Mouse (Mus musculus) erythroblast, embryonic 14.5 days (primary cell): ENCODE results near the gene Fbxo17. TPM values are rescaled to one million over a fixed set of nuclear protein-coding genes. Genes with fewer than 3 reads are reported as not detected.

Experiments used
- H3K27me3 ChIP-seq: 2 replicates; pipeline ENCODE4 v1.6.1; 2012; ENCODE audit warnings: inconsistent platforms; ENCODE audit not compliant: control insufficient read depth
- H3K36me3 ChIP-seq: 2 replicates; pipeline ENCODE4 v1.6.1; 2012; ENCODE audit warnings: mild to moderate bottlenecking, inconsistent platforms; ENCODE audit not compliant: control insufficient read depth
- H3K4me1 ChIP-seq: 2 replicates; pipeline ENCODE4 v1.6.1; 2012; ENCODE audit warnings: inconsistent platforms; ENCODE audit not compliant: control insufficient read depth
- H3K4me3 ChIP-seq: replicated peaks from 2 replicates; pipeline ENCODE3; 2012; ENCODE audit warnings: moderate library complexity, mild to moderate bottlenecking, inconsistent platforms
- H3K9me3 ChIP-seq: 2 replicates; pipeline ENCODE4 v1.6.1; 2012; ENCODE audit warnings: low read length, inconsistent platforms, mixed read lengths; ENCODE audit not compliant: control insufficient read depth
- GATA1 ChIP-seq: IDR thresholded peaks from 2 replicates; pipeline ENCODE4 v1.6.1; 2012; ENCODE audit warnings: low read length, inconsistent platforms, mixed read lengths
- TAL1 ChIP-seq: IDR thresholded peaks from 3 replicates; pipeline ENCODE4 v1.6.1; 2012; ENCODE audit warnings: low read length, inconsistent platforms, mixed read lengths
- polyA plus RNA-seq: library from polyadenylated mRNA; stranded (reverse); fragments of >175 nt; gene quantifications from 2 replicates; pipeline ENCODE4 v1.2.3, GENCODE M21; 2012

Fbxo17 gene
- polyA plus RNA-seq, 1 experiment, result 0.03 TPM

DNA sequence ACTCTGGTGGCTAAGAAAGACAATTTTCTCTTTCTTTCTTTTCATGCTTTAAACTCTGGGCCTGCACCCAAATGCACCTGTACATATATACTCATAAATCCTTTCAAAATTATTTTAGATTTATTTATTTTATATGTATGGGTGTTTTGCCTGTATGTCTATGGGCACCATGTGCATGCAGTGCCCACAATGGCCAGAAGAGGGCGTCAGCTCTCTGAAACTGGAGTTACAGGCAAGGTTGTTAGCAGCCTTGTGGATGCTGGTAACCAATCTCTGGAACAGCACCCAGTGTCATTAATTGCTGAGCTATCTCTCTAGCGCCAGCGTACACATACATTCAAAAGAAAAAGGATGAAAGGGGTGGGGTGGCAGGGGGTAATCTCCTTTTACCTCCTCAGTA lies 5.6 kb upstream of the Fbxo17 start:
- H3K4me3 ChIP-seq, result no peak overlapping the region
- H3K9me3 ChIP-seq, result peaks cover 3% of the 10 kb centered on the region
- peaks cover 2% of the 10 kb centered on the region for H3K27me3 ChIP-seq
- H3K36me3 ChIP-seq, result no peaks in the 10 kb centered on the region
- TF ChIP-seq GATA1, result no peak
- no peak for TF ChIP-seq TAL1
- H3K4me1 ChIP-seq, result no peaks in the 10 kb centered on the region

DNA sequence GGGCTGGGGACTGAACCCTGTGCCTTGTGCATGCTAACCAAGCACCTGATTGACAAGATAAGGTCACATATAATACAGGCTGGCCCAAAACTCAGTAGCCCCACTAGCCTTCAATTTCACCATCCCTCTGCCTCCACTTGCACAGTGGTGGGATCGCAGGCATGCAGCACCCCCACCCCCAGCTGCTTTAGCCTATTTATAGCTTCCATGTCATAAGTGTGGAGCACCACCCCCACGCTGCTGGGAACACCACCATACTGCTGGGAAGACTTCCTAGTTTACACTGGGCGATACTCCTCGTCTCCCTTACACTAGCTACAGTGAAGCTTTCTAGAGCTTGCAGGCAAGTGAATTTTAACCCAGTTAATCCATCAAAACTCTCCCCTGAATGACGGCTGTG lies 1.9 kb upstream of the Fbxo17 start:
- H3K4me1 ChIP-seq, result peaks cover 3% of the 10 kb centered on the region; the same call in 1 of the 2 replicates
- no peaks in the 10 kb centered on the region for H3K36me3 ChIP-seq
- TF ChIP-seq GATA1, result no peak
- TF ChIP-seq TAL1, result no peak
- H3K27me3 ChIP-seq, result peaks cover 17% of the 10 kb centered on the region
- H3K9me3 ChIP-seq, result no peaks in the 10 kb centered on the region
- no peak overlapping the region for H3K4me3 ChIP-seq

DNA sequence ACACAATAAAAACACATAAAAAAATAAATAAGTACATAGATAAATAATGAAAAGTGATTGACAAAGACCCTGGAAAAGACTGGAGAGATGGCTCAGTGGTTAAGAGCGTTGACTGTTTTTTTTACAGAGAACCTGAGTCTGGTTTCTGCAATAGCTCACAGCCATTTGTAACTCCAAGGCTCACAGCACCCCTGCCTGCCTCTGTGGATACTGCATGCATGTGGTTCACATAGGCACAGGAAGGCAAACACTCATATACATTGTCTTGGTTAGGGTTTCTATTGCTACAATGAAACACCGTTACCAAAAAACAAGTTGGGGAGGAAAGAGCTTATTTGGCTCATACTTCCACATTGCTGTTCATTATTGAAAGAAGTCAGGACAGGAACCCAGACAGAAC lies 1.0 kb upstream of the Fbxo17 start:
- Histone ChIP-seq H3K9me3 (no peaks in the 10 kb centered on the region), H3K4me3 (no peak overlapping the region), H3K27me3 (peaks cover 17% of the 10 kb centered on the region), H3K36me3 (no peaks in the 10 kb centered on the region), H3K4me1 (peaks cover 3% of the 10 kb centered on the region; the same call in 1 of the 2 replicates)
- no peak for TF ChIP-seq TAL1
- TF ChIP-seq GATA1, result no peak

DNA sequence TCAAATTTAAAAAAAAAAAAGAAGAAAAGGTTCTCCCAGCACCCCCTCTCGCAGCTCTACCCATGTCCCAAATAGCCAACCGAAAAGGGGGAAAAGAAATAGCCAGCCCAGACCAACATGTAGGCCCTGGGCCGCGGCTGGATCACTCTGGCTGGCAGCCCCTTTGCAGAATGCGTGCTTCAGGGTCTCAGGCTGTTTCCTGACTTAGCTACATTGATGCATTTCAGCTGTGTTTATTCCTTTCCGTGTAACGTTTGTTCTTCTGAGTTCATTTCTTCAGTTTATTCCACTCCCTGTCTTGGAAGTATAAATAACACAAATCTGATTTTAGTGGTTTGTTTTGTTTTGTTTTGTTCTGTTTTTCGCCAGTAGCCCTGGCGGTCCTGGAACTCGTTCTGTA lies 1.1 kb downstream of the Fbxo17 start:
- Histone ChIP-seq H3K9me3 (no peaks in the 10 kb centered on the region), H3K36me3 (no peaks in the 10 kb centered on the region), H3K4me3 (no peak overlapping the region), H3K27me3 (peaks cover 17% of the 10 kb centered on the region), H3K4me1 (peaks cover 3% of the 10 kb centered on the region; the same call in 1 of the 2 replicates)
- TF ChIP-seq TAL1, result no peak

DNA sequence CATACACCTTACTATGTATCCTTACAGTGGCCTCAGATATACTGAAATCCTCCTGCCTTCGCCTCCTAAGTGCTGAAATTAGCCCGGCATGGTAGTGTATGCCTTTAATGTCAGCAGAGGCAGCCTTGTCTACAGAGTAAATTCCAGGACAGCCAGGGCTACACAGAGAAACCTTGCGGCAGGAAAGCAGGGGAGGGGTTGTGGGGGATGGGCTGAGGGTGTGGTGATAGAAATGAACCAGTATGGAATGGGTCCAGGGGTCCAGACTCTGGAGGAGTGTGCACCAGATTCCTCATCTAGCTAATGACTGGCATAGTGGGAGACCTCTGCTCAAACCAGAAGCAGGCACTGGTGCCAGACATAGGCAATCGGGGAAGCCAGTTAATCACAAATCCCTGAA lies 2.6 kb downstream of the Fbxo17 start:
- no peak for TF ChIP-seq GATA1
- no peak for TF ChIP-seq TAL1
- no peaks in the 10 kb centered on the region for H3K9me3 ChIP-seq
- no peaks in the 10 kb centered on the region for H3K36me3 ChIP-seq
- peaks cover 3% of the 10 kb centered on the region; the same call in 1 of the 2 replicates for H3K4me1 ChIP-seq
- H3K27me3 ChIP-seq, result peaks cover 17% of the 10 kb centered on the region
- no peak overlapping the region for H3K4me3 ChIP-seq

DNA sequence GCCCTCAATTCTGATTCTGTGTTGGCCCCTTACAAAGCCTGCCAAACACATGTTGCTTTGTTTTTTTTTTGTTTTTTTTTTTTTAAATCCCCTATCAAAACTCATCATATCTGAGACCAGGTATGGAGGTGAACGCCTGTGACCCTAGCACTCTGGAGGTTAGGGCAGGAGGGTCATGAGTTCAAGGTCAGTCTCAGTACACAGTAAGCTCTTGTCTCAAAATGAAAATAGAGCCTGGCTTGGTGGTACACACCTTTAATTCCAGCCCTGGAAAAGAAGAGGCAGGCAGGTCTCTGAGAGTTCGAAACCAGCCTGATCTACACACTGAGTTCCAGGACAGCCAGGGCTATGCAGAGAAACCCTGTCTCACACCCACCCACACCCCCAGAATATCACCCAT lies 3.0 kb downstream of the Fbxo17 start:
- peaks cover 17% of the 10 kb centered on the region for H3K27me3 ChIP-seq
- H3K9me3 ChIP-seq, result peaks cover 4% of the 10 kb centered on the region
- peaks cover 3% of the 10 kb centered on the region; the same call in 1 of the 2 replicates for H3K4me1 ChIP-seq
- H3K36me3 ChIP-seq, result no peaks in the 10 kb centered on the region
- TF ChIP-seq TAL1, result no peak
- no peak for TF ChIP-seq GATA1
- no peak overlapping the region for H3K4me3 ChIP-seq

DNA sequence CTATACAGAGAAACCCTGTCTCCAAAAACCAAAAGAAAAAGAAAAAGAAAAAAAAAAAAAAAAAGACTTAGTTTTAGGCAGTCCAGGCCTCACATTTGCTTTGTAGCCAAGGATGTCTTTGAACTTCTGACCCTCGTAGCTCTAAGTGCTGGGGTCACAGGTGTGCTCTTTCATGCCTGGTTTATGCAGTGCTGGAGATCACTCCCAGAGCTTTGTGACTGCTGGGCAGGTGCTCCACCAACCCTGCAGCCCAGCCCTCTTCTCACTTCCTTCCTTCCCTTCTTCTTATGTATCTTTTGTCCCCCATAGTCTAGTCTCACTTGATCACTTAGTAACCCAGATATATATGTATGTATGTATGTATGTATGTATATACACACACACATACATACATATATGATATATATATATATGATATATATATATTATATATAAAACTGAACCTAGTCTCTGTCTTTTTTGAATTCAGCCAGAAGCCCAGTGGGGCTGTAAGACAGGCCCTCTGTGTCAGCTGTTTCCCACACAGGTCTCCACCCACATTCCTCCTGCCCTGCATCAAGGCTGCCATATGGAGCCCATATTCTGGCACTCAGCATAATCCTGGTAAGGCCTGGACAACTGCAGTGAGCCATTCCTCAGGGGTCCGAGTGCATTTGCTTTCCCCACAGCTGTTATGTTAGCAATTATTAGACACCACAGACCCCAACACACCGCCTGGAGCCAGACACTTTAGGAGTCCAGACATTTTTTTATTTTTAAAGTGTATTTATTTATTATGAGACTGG lies 4.3 kb downstream of the Fbxo17 start:
- no peak overlapping the region for H3K4me3 ChIP-seq
- no peak for TF ChIP-seq GATA1
- no peak for TF ChIP-seq TAL1

DNA sequence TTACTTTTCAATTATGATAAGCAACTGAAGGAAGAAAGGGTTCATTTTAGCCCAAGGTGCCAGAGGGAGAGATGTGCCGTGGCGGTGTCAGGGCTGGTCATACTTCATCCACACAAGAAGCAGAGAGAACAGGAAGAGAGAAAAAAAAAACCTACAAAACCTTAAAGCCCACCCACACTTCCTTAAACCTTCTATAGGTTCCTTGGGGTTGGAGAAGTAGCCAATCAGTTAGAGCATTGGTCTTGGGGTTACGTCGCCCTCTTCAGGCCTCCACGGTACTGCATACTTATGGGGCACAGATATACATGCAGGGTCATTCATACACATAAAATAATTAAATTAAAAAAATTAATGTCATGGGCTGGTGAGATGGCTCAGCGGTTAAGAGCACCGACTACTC lies 5.5 kb downstream of the Fbxo17 start:
- Histone ChIP-seq H3K4me3 (no peak overlapping the region), H3K4me1 (no peaks in the 10 kb centered on the region), H3K36me3 (no peaks in the 10 kb centered on the region), H3K9me3 (peaks cover 4% of the 10 kb centered on the region), H3K27me3 (peaks cover 4% of the 10 kb centered on the region)
- no peak for TF ChIP-seq TAL1
- TF ChIP-seq GATA1, result no peak

More for the DNA sequence above, 4.3 kb downstream of the Fbxo17 start:
- H3K4me1 ChIP-seq, result peaks cover 3% of the 10 kb centered on the region; the same call in 1 of the 2 replicates
- H3K9me3 ChIP-seq, result peaks cover 4% of the 10 kb centered on the region
- no peaks in the 10 kb centered on the region for H3K36me3 ChIP-seq
- H3K27me3 ChIP-seq, result peaks cover 15% of the 10 kb centered on the region

DNA sequence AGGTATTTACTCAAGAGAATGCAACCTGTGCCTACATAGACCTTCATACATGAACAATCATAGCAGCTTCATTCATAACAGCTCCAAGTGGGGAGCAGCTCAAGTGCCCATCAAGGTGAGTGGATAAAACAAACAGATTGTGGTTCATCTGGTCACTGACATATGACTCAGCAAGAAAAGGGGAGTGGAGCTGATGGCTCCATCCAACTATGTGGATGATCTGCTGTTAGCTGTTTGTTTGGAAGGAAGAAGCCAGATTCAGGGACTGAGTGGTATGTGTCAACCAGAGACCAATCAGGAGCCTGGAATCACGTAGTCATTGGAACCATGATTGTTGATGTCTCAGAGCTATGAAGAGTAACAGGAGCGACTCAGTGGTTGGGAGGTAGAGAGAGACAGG lies 8.0 kb downstream of the Fbxo17 start:
- Histone ChIP-seq H3K4me3 (no peak overlapping the region), H3K9me3 (peaks cover 4% of the 10 kb centered on the region), H3K27me3 (no peaks in the 10 kb centered on the region), H3K36me3 (no peaks in the 10 kb centered on the region), H3K4me1 (no peaks in the 10 kb centered on the region)
- no peak for TF ChIP-seq TAL1
- TF ChIP-seq GATA1, result no peak

DNA sequence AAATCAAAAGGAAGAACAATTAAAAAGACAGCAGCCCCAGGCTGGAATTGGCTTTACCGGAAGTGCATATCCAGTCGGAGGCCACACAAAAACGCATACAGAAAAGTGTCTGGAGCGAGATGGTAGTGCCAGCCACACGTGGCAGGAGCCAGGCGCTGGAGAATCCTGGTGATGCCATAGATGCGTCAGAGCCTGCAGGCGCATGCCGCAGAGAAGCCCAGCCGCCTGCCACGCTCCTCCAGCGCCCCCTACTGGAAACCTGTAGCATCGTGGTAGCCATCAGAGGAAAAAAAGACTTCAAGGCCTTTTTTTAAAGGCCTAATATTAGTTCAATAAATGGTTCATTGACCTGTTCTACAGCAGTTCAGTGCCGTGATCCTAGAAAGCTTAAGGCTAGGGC lies 10.0 kb downstream of the Fbxo17 start:
- H3K4me1 ChIP-seq, result no peaks in the 10 kb centered on the region
- peaks cover 13% of the 10 kb centered on the region for H3K9me3 ChIP-seq
- TF ChIP-seq GATA1 (no peak), TAL1 (no peak)
- no peak overlapping the region for H3K4me3 ChIP-seq
- peaks cover 7% of the 10 kb centered on the region for H3K27me3 ChIP-seq
- H3K36me3 ChIP-seq, result no peaks in the 10 kb centered on the region
